Mouse (Mus musculus) liver, embryonic 11.5 days (tissue): ENCODE results near the gene Msrb1. TPM values are rescaled to one million over a fixed set of nuclear protein-coding genes. Genes with fewer than 3 reads are reported as not detected.

Source experiments
- ATAC-seq: fragments of 200-750 bp; cut with Nextera tagmentation; replicated peaks from 2 replicates; pipeline ENCODE4 v1.8.0; 2017; ENCODE audit warnings: moderate number of reproducible peaks, mild to moderate bottlenecking, moderate TSS enrichment, moderate library complexity; ENCODE audit not compliant: low FRiP score
- DNase-seq: peaks from one replicate; pipeline ENCODE4 v3.0.0-alpha.2; 2017; ENCODE audit warnings: low spot score
- H3K27ac ChIP-seq: fragments of 300-500 bp; sonication (generic); 2 replicates; pipeline ENCODE4 v1.5.1; 2014; ENCODE audit warnings: mild to moderate bottlenecking, low read depth, low read length, control low read depth
- H3K27me3 ChIP-seq: fragments of 300-500 bp; sonication (generic); replicated peaks from 2 replicates; pipeline ENCODE4 v1.6.1; 2014; ENCODE audit warnings: low read length, mixed read lengths; ENCODE audit not compliant: control insufficient read depth, insufficient read depth
- H3K36me3 ChIP-seq: fragments of 300-500 bp; sonication (generic); 2 replicates; pipeline ENCODE4 v1.6.1; 2014; ENCODE audit warnings: mild to moderate bottlenecking, low read length, moderate library complexity, mixed read lengths; ENCODE audit not compliant: control insufficient read depth, insufficient read depth
- H3K4me1 ChIP-seq: fragments of 300-500 bp; sonication (generic); replicated peaks from 2 replicates; pipeline ENCODE4 v1.6.1; 2014; ENCODE audit warnings: low read length, mixed read lengths; ENCODE audit not compliant: control insufficient read depth, insufficient read depth
- H3K4me2 ChIP-seq: fragments of 300-500 bp; sonication (generic); 2 replicates; pipeline ENCODE4 v1.6.1; 2014; ENCODE audit warnings: mild to moderate bottlenecking, control low read depth, moderate library complexity
- H3K4me3 ChIP-seq: fragments of 300-500 bp; sonication (generic); 2 replicates; pipeline ENCODE4 v1.5.1; 2014; ENCODE audit warnings: low read depth, low read length, control low read depth
- H3K9ac ChIP-seq: fragments of 300-500 bp; sonication (generic); 2 replicates; pipeline ENCODE4 v1.6.1; 2014; ENCODE audit warnings: low read depth, low read length, control low read depth
- H3K9me3 ChIP-seq: fragments of 300-500 bp; sonication (generic); 2 replicates; pipeline ENCODE4 v1.6.1; 2016; ENCODE audit warnings: low read length, inconsistent platforms, mixed read lengths; ENCODE audit not compliant: control insufficient read depth
- WGBS: fragments of 180-500 bp; shearing (Covaris S2); extraction: QIAGEN DNeasy Blood & Tissue Kit; methylation state at CpG from one replicate; pipeline ENCODE4 v1.1.7; 2014; 5-methylcytosine and 5-hydroxymethylcytosine counted together
- polyA plus RNA-seq: library from polyadenylated mRNA; unstranded; fragments of >200 nt; fragmentation: Nextera tagmentation; extraction: Ambion mirVana; gene quantifications from 2 replicates; pipeline ENCODE4 v1.2.1, GENCODE M21; 2014

The Msrb1 gene
- polyA plus RNA-seq, 1 experiment from 2014 or later = 31.0 TPM

- ATAC-seq = no peak
- Histone ChIP-seq H3K4me1 (peaks cover 17% of the 10 kb centered on the region), H3K36me3 (peaks cover 12% of the 10 kb centered on the region), H3K27ac (peak overlapping the region; percentile 69), H3K27me3 (no peaks in the 10 kb centered on the region), H3K4me2 (peak overlapping the region; percentile 80), H3K4me3 (peak overlapping the region; percentile 81), H3K9ac (peak overlapping the region; percentile 76), H3K9me3 (no peaks in the 10 kb centered on the region)
- WGBS = 2% methylated on average over 12 of the region's 12 CpGs
- DNase-seq = peak; percentile 65
These were observed 13.1 kb upstream of the Msrb1 start for GRCm38 (mm10) chr17:24723122-24723880.

GRCm38 (mm10) chr17:24723881-24724180 lies 12.6 kb upstream of the Msrb1 start:
- Histone ChIP-seq H3K9me3 (no peaks in the 10 kb centered on the region), H3K9ac (peak overlapping the region; percentile 76), H3K4me1 (peaks cover 12% of the 10 kb centered on the region), H3K4me2 (peak overlapping the region; percentile 80), H3K27ac (peak overlapping the region; percentile 69), H3K4me3 (peak overlapping the region; percentile 81), H3K36me3 (peaks cover 12% of the 10 kb centered on the region), H3K27me3 (no peaks in the 10 kb centered on the region)
- 0% methylated on average over 15 of the region's 15 CpGs for WGBS
- DNase-seq (no peak), ATAC-seq (peak; percentile 45)

- ATAC-seq (peak; percentile 64), DNase-seq (peak; percentile 96)
- no peaks in the 10 kb centered on the region for H3K9me3 ChIP-seq
- peak within 1 kb of the TSS; percentile 69 for H3K27ac ChIP-seq
- H3K4me1 ChIP-seq = peaks cover 10% of the 10 kb centered on the region
- under 1% methylated on average over 30 of the region's 30 CpGs for WGBS
- peak within 1 kb of the TSS; percentile 80 for H3K4me2 ChIP-seq
- peak within 1 kb of the TSS; percentile 81 for H3K4me3 ChIP-seq
- no peaks in the 10 kb centered on the region for H3K27me3 ChIP-seq
- peaks cover 12% of the 10 kb centered on the region for H3K36me3 ChIP-seq
- H3K9ac ChIP-seq = peak within 1 kb of the TSS; percentile 76
These were observed 12.3 kb upstream of the Msrb1 start, which contains the start of gene Ndufb10 for GRCm38 (mm10) chr17:24724184-24724583. Gene Ndufb10, minus strand, starts transcription at chr17:24724478.

GRCm38 (mm10) chr17:24725637-24726390 lies 10.6 kb upstream of the Msrb1 start:
- no peak overlapping the region for H3K27ac ChIP-seq
- WGBS = 65% methylated on average over 3 of the region's 3 CpGs
- no peak overlapping the region for H3K9ac ChIP-seq
- DNase-seq = no peak
- H3K27me3 ChIP-seq = no peaks in the 10 kb centered on the region
- peaks cover 12% of the 10 kb centered on the region for H3K36me3 ChIP-seq
- no peaks in the 10 kb centered on the region for H3K9me3 ChIP-seq
- H3K4me1 ChIP-seq = peaks cover 10% of the 10 kb centered on the region
- ATAC-seq = no peak
- H3K4me2 ChIP-seq = no peak overlapping the region
- no peak overlapping the region for H3K4me3 ChIP-seq

GRCm38 (mm10) chr17:24727618-24728017 lies 8.8 kb upstream of the Msrb1 start, which contains the start of gene Rpl3l:
Gene Rpl3l, plus strand, starts transcription at chr17:24727820.
- H3K9me3 ChIP-seq = no peaks in the 10 kb centered on the region
- ATAC-seq = no peak
- no peak within 1 kb of the TSS for H3K4me2 ChIP-seq
- 70% methylated on average over 2 of the region's 2 CpGs for WGBS
- no peak within 1 kb of the TSS for H3K27ac ChIP-seq
- H3K4me1 ChIP-seq = peaks cover 2% of the 10 kb centered on the region; the same call in 1 of the 2 replicates
- H3K4me3 ChIP-seq = no peak within 1 kb of the TSS
- DNase-seq = no peak
- H3K9ac ChIP-seq = no peak within 1 kb of the TSS
- H3K36me3 ChIP-seq = no peaks in the 10 kb centered on the region
- no peaks in the 10 kb centered on the region for H3K27me3 ChIP-seq

- no peaks in the 10 kb centered on the region for H3K27me3 ChIP-seq
- ATAC-seq (no peak), DNase-seq (no peak)
- H3K9me3 ChIP-seq = no peaks in the 10 kb centered on the region
- no peak overlapping the region for H3K4me3 ChIP-seq
- no peak overlapping the region for H3K27ac ChIP-seq
- 70% methylated on average over 17 of the region's 17 CpGs for WGBS
- H3K4me1 ChIP-seq = no peaks in the 10 kb centered on the region; the same call in 1 of the 2 replicates
- H3K36me3 ChIP-seq = no peaks in the 10 kb centered on the region
- H3K9ac ChIP-seq = no peak overlapping the region
- H3K4me2 ChIP-seq = no peak overlapping the region
These were observed 8.3 kb upstream of the Msrb1 start for GRCm38 (mm10) chr17:24728184-24728583.

GRCm38 (mm10) chr17:24729067-24729466 lies 7.4 kb upstream of the Msrb1 start:
- DNase-seq = no peak

GRCm38 (mm10) chr17:24730787-24731186 lies 5.7 kb upstream of the Msrb1 start:
- no peak for DNase-seq
- Histone ChIP-seq H3K9me3 (no peaks in the 10 kb centered on the region), H3K36me3 (no peaks in the 10 kb centered on the region), H3K4me3 (no peak overlapping the region), H3K27me3 (no peaks in the 10 kb centered on the region), H3K4me1 (peaks cover 3% of the 10 kb centered on the region; the same call in 1 of the 2 replicates), H3K4me2 (no peak overlapping the region), H3K27ac (no peak overlapping the region), H3K9ac (no peak overlapping the region)
- 77% methylated on average over 14 of the region's 14 CpGs for WGBS
- ATAC-seq = no peak

More at GRCm38 (mm10) chr17:24729067-24729466, 7.4 kb upstream of the Msrb1 start:
- Histone ChIP-seq H3K27ac (no peak overlapping the region), H3K4me2 (no peak overlapping the region), H3K9me3 (no peaks in the 10 kb centered on the region), H3K27me3 (no peaks in the 10 kb centered on the region), H3K4me1 (no peaks in the 10 kb centered on the region), H3K36me3 (no peaks in the 10 kb centered on the region), H3K9ac (no peak overlapping the region), H3K4me3 (no peak overlapping the region)
- ATAC-seq = no peak
- WGBS = 81% methylated on average over 6 of the region's 6 CpGs
